Mouse (Mus musculus): ENCODE results near the gene Mical2. TPM values are rescaled to one million over a fixed set of nuclear protein-coding genes. Genes with fewer than 3 reads are reported as not detected.

Gene Mical2
- polyA plus RNA-seq, 1 experiment from 2014 or later: 1.9 TPM

DNA sequence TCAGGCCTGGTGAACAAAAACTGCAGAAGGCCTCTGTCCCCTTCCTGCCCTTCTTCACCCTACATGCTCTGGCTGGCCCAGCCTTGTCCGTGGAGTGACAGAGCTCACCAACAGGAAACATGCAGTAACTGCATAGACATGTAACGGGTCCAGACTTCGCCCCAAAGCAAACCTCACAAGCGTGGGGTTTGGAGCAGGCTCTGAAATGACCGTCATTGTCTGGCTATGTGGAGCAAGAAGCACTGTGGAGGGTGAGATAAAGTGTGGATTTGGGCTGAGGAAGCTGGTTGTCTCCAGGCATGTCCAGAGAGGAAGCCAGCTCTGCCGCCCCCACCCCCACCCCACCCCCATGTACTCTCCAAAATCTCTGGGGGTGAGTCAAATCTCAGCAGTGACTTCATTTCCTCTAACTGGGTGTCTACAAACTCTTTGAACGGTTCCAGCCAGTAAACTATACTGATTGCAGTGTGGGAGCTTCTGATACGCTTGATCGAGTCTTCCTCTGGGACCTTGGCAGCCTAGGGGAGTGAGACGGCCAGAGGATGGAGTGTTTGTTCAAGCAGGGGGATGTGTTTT lies 74.0 kb downstream of the Mical2 start:
- WGBS: 77% methylated on average over 10 of the region's 10 CpGs
- no peak for DNase-seq (ENCODE audit: low spot score)
- Histone ChIP-seq H3K27me3 (ENCODE audit: control insufficient read depth, insufficient read depth, low read length) (no peaks in the 10 kb centered on the region), H3K36me3 (ENCODE audit: control insufficient read depth, insufficient read depth, low read length) (no peaks in the 10 kb centered on the region), H3K9ac (ENCODE audit: low read length) (no peak overlapping the region), H3K4me3 (ENCODE audit: low read depth, low read length) (no peak overlapping the region), H3K27ac (ENCODE audit: low read depth, low read length) (no peak overlapping the region), H3K4me1 (replicated peaks; ENCODE audit: control insufficient read depth, insufficient read depth, low read length) (no peaks in the 10 kb centered on the region), H3K9me3 (ENCODE audit: control insufficient read depth, low read length) (no peaks in the 10 kb centered on the region), H3K4me2 (ENCODE audit: low read depth, low read length, severe bottlenecking) (no peak overlapping the region)
- no peak for ATAC-seq (replicated peaks; ENCODE audit: low FRiP score)

DNA sequence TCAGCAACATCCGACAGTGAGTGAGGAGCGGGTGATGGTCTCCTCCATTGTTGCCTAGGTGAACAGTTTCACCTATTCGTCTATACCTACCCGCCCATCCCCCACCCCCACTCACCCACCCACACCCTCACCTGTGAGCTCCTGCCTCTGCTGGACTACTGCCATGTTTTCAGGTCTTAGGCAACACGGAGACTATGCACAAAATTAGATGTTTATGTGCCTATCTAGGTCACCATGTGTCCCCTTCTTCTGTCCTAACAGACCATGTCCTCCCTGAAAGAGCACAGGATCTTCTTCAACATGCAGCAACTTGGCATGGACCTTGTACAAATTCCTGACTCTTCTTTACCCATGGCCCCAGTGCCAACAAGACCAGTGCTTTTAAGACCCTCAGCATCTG lies 74.5 kb downstream of the Mical2 start:
- WGBS: 86% methylated on average over 5 of the region's 5 CpGs
- no peaks in the 10 kb centered on the region for H3K9me3 ChIP-seq (ENCODE audit: control insufficient read depth, low read length)
- H3K4me1 ChIP-seq (replicated peaks; ENCODE audit: control insufficient read depth, insufficient read depth, low read length): no peaks in the 10 kb centered on the region
- no peak overlapping the region for H3K27ac ChIP-seq (ENCODE audit: low read depth, low read length)
- ATAC-seq (replicated peaks; ENCODE audit: low FRiP score) (no peak), DNase-seq (ENCODE audit: low spot score) (no peak)
- H3K9ac ChIP-seq (ENCODE audit: low read length): no peak overlapping the region
- H3K4me3 ChIP-seq (ENCODE audit: low read depth, low read length): no peak overlapping the region
- no peaks in the 10 kb centered on the region for H3K36me3 ChIP-seq (ENCODE audit: control insufficient read depth, insufficient read depth, low read length)
- no peak overlapping the region for H3K4me2 ChIP-seq (ENCODE audit: low read depth, low read length, severe bottlenecking)
- no peaks in the 10 kb centered on the region for H3K27me3 ChIP-seq (ENCODE audit: control insufficient read depth, insufficient read depth, low read length)

DNA sequence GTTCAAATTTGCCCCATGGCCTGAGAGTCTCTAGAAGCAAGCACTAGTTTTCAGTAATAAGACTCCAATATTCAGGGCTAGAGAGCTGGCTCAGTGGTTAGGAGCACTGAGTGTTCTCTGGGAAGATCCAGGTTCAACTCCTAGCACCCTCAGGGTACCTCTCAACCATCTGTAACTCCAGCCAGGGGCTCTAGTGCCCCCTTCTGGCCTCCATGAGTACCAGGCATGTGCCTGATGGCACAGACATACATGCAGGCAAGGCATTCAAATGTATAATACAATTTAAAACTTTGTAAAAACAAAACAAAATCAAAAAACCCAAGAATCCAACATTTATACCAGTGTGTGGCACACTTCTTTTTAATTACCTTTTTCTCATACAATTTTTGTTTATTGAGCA lies 75.4 kb downstream of the Mical2 start:
- DNase-seq (ENCODE audit: low spot score) (no peak), ATAC-seq (replicated peaks; ENCODE audit: low FRiP score) (no peak)

GRCm38 (mm10) chr7:112304382-112304781 lies 78.7 kb downstream of the Mical2 start:
- DNase-seq (ENCODE audit: low spot score) (no peak), ATAC-seq (replicated peaks; ENCODE audit: low FRiP score) (no peak)
- H3K4me1 ChIP-seq (replicated peaks; ENCODE audit: control insufficient read depth, insufficient read depth, low read length): no peaks in the 10 kb centered on the region
- H3K9ac ChIP-seq (ENCODE audit: low read length): no peak overlapping the region
- no peaks in the 10 kb centered on the region for H3K27me3 ChIP-seq (ENCODE audit: control insufficient read depth, insufficient read depth, low read length)
- no peaks in the 10 kb centered on the region for H3K36me3 ChIP-seq (ENCODE audit: control insufficient read depth, insufficient read depth, low read length)
- H3K9me3 ChIP-seq (ENCODE audit: control insufficient read depth, low read length): no peaks in the 10 kb centered on the region
- no peak overlapping the region for H3K4me3 ChIP-seq (ENCODE audit: low read depth, low read length)
- H3K27ac ChIP-seq (ENCODE audit: low read depth, low read length): no peak overlapping the region
- no peak overlapping the region for H3K4me2 ChIP-seq (ENCODE audit: low read depth, low read length, severe bottlenecking)
- 94% methylated on average over 8 of the region's 8 CpGs for WGBS

More for the DNA sequence above, 75.4 kb downstream of the Mical2 start:
- H3K4me1 ChIP-seq (replicated peaks; ENCODE audit: control insufficient read depth, insufficient read depth, low read length): no peaks in the 10 kb centered on the region
- no peak overlapping the region for H3K27ac ChIP-seq (ENCODE audit: low read depth, low read length)
- no peaks in the 10 kb centered on the region for H3K9me3 ChIP-seq (ENCODE audit: control insufficient read depth, low read length)
- H3K4me2 ChIP-seq (ENCODE audit: low read depth, low read length, severe bottlenecking): no peak overlapping the region
- no peak overlapping the region for H3K4me3 ChIP-seq (ENCODE audit: low read depth, low read length)
- H3K36me3 ChIP-seq (ENCODE audit: control insufficient read depth, insufficient read depth, low read length): no peaks in the 10 kb centered on the region
- H3K9ac ChIP-seq (ENCODE audit: low read length): no peak overlapping the region
- H3K27me3 ChIP-seq (ENCODE audit: control insufficient read depth, insufficient read depth, low read length): no peaks in the 10 kb centered on the region

DNA sequence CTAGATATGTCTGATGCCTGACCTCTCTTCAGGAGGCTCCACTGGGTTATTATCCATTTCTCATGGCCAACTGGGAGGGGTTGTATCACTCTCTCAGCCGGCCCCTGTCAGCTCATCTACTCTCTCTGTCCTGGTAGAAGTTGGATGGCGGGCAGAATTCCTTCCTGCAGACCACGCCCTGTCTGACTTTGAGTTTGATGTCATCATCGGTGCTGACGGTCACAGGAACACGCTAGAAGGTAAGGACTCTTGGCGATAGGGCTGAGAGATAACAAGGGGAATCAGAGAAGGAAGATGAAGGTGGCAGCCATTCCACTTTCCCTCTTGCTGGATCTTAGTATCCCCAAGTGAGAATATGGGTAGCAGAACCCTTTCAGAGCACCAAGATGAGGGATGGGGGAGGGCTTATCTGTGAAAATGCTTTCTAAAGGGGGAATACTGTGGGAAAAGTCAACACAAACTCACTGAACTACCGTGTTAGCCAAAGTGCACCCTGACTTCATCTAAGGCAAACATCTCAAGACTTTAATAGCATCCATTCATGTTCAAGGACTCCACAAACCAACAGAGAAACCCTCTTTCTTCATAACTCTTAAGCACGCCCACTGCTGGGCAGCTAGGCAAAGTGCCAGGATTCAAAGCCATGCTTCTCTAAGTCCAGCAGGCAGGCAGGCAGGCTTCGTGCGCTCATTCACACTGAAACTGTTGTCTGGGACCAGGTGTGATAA lies 83.8 kb downstream of the Mical2 start:
- no peak overlapping the region for H3K4me2 ChIP-seq (ENCODE audit: low read depth, low read length, severe bottlenecking)
- no peak overlapping the region for H3K4me3 ChIP-seq (ENCODE audit: low read depth, low read length)
- no peak overlapping the region for H3K9ac ChIP-seq (ENCODE audit: low read length)
- no peak overlapping the region for H3K27ac ChIP-seq (ENCODE audit: low read depth, low read length)
- H3K36me3 ChIP-seq (ENCODE audit: control insufficient read depth, insufficient read depth, low read length): no peaks in the 10 kb centered on the region
- no peaks in the 10 kb centered on the region for H3K9me3 ChIP-seq (ENCODE audit: control insufficient read depth, low read length)
- 92% methylated on average over 11 of the region's 11 CpGs for WGBS
- DNase-seq (ENCODE audit: low spot score): no peak
- H3K4me1 ChIP-seq (replicated peaks; ENCODE audit: control insufficient read depth, insufficient read depth, low read length): no peaks in the 10 kb centered on the region
- no peak for ATAC-seq (replicated peaks; ENCODE audit: low FRiP score)
- no peaks in the 10 kb centered on the region for H3K27me3 ChIP-seq (ENCODE audit: control insufficient read depth, insufficient read depth, low read length)

GRCm38 (mm10) chr7:112310017-112310360 lies 84.3 kb downstream of the Mical2 start:
- Histone ChIP-seq H3K27ac (ENCODE audit: low read depth, low read length) (no peak overlapping the region), H3K4me3 (ENCODE audit: low read depth, low read length) (no peak overlapping the region), H3K9me3 (ENCODE audit: control insufficient read depth, low read length) (no peaks in the 10 kb centered on the region), H3K27me3 (ENCODE audit: control insufficient read depth, insufficient read depth, low read length) (no peaks in the 10 kb centered on the region), H3K36me3 (ENCODE audit: control insufficient read depth, insufficient read depth, low read length) (no peaks in the 10 kb centered on the region), H3K4me2 (ENCODE audit: low read depth, low read length, severe bottlenecking) (no peak overlapping the region), H3K9ac (ENCODE audit: low read length) (no peak overlapping the region), H3K4me1 (replicated peaks; ENCODE audit: control insufficient read depth, insufficient read depth, low read length) (no peaks in the 10 kb centered on the region)
- 94% methylated on average over 4 of the region's 4 CpGs for WGBS
- ATAC-seq (replicated peaks; ENCODE audit: low FRiP score): no peak
- DNase-seq (ENCODE audit: low spot score): no peak

DNA sequence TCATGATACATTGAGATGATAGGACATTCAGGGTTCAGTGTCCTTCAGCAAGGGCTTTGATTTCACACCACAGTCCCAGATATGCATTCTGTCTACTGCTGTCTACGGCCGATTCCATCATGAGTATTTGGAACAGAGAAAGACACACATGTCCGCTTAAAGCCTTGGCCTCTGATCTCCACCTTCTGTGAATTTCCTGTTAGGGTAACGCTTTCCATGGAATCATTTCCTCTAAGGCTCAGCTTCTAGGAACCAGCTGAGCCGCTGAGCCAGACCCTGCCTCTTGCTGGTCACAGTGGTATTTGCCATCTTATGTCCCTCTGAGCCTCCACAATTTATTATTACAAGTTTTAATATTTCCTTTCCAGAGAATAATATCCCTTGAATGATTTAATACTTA lies 87.6 kb downstream of the Mical2 start:
- ATAC-seq (replicated peaks; ENCODE audit: low FRiP score) (no peak), DNase-seq (ENCODE audit: low spot score) (no peak)
- Histone ChIP-seq H3K4me1 (replicated peaks; ENCODE audit: control insufficient read depth, insufficient read depth, low read length) (no peaks in the 10 kb centered on the region), H3K4me3 (ENCODE audit: low read depth, low read length) (no peak overlapping the region), H3K27ac (ENCODE audit: low read depth, low read length) (no peak overlapping the region), H3K9me3 (ENCODE audit: control insufficient read depth, low read length) (no peaks in the 10 kb centered on the region), H3K27me3 (ENCODE audit: control insufficient read depth, insufficient read depth, low read length) (no peaks in the 10 kb centered on the region), H3K9ac (ENCODE audit: low read length) (no peak overlapping the region), H3K4me2 (ENCODE audit: low read depth, low read length, severe bottlenecking) (no peak overlapping the region), H3K36me3 (ENCODE audit: control insufficient read depth, insufficient read depth, low read length) (no peaks in the 10 kb centered on the region)
- whole genome bisulfite sequencing: 87% methylated on average over 5 of the region's 5 CpGs

- Histone ChIP-seq H3K4me1 (replicated peaks; ENCODE audit: control insufficient read depth, insufficient read depth, low read length) (no peaks in the 10 kb centered on the region), H3K27ac (ENCODE audit: low read depth, low read length) (no peak overlapping the region), H3K4me3 (ENCODE audit: low read depth, low read length) (no peak overlapping the region), H3K4me2 (ENCODE audit: low read depth, low read length, severe bottlenecking) (no peak overlapping the region), H3K27me3 (ENCODE audit: control insufficient read depth, insufficient read depth, low read length) (no peaks in the 10 kb centered on the region), H3K36me3 (ENCODE audit: control insufficient read depth, insufficient read depth, low read length) (no peaks in the 10 kb centered on the region), H3K9me3 (ENCODE audit: control insufficient read depth, low read length) (no peaks in the 10 kb centered on the region), H3K9ac (ENCODE audit: low read length) (no peak overlapping the region)
- DNase-seq (ENCODE audit: low spot score) (no peak), ATAC-seq (replicated peaks; ENCODE audit: low FRiP score) (no peak)
- 76% methylated on average over 5 of the region's 5 CpGs for WGBS
Observed at GRCm38 (mm10) chr7:112313670-112314069, 88.0 kb downstream of the Mical2 start.

- H3K4me2 ChIP-seq (ENCODE audit: low read depth, low read length, severe bottlenecking): no peak overlapping the region
- 74% methylated on average over 1 of the region's 1 CpGs for WGBS
- no peak overlapping the region for H3K4me3 ChIP-seq (ENCODE audit: low read depth, low read length)
- H3K36me3 ChIP-seq (ENCODE audit: control insufficient read depth, insufficient read depth, low read length): no peaks in the 10 kb centered on the region
- no peak overlapping the region for H3K27ac ChIP-seq (ENCODE audit: low read depth, low read length)
- no peaks in the 10 kb centered on the region for H3K9me3 ChIP-seq (ENCODE audit: control insufficient read depth, low read length)
- no peak for ATAC-seq (replicated peaks; ENCODE audit: low FRiP score)
- no peaks in the 10 kb centered on the region for H3K4me1 ChIP-seq (replicated peaks; ENCODE audit: control insufficient read depth, insufficient read depth, low read length)
- no peak for DNase-seq (ENCODE audit: low spot score)
- H3K9ac ChIP-seq (ENCODE audit: low read length): no peak overlapping the region
- no peaks in the 10 kb centered on the region for H3K27me3 ChIP-seq (ENCODE audit: control insufficient read depth, insufficient read depth, low read length)
Observed at GRCm38 (mm10) chr7:112316239-112316638, 90.6 kb downstream of the Mical2 start.

Data from forebrain, embryonic 11.5 days (tissue).